Mouse (Mus musculus): ENCODE measurements around the gene Dgat2.

DNA sequence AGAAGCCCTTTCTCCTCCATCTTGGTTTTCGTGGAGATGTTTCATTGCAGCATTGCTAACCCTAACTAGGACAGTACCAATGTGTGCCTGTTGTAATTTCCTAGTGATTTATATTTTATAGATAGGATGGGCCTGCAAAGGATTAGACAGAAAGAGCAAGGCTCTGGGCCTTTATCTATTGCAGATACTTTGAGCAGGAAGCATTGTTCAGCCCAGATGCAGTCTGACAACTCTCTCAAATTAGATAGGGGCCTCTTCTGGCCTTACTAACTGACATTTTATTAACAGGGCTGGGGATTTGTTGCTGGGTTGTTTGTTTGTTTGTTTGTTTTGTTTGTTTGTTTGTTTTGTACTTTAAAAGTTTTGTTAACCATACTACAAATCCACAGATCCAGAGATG is 30.5 kb upstream of the Dgat2 start:
- TF ChIP-seq CTCF (IDR thresholded peaks at IDR 0.05) (no peak), EP300 (IDR thresholded peaks at IDR 0.05) (no peak)
